Mouse (Mus musculus): ENCODE data around the gene Serp2. TPM values are rescaled to one million over a fixed set of nuclear protein-coding genes. Genes with fewer than 3 reads are reported as not detected.

Gene Serp2
- 23.8 and 50.6 TPM in 2 replicates for polyA plus RNA-seq (2015; fragmentation: Nextera tagmentation; extraction: Ambion mirVana)

DNA sequence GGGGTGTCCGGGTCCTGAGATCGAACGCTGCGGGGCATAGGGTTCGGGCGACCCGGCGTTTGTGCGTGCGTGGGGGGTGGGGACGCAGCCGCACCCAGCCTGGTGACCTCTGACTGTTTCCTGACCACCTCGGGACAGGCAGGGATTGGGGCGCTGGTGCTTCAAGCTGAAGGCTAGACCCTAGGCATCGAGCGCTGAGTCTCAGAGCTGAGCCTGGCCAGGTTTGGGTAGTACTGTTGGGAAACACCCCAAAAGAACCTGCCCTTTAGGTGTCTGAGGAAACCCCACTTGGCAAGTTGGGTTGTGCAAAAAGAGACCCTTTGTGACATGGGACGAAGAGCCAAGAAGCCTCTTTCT is at the start of gene Serp2:
TSS of gene Serp2 (minus strand) at position 38 of the 357 bp plus-strand sequence.

Other genes starting within 250 kb of the Serp2 start
- gene Tsc22d1, start 141.9 kb downstream of the Serp2 start, polyA plus RNA-seq (2015; fragmentation: Nextera tagmentation; extraction: Ambion mirVana) = 603 and 1,020 TPM in 2 replicates

Measured in adrenal gland, postnatal 0 days (tissue).